Mouse (Mus musculus): ENCODE data around the gene Ostm1. TPM values are rescaled to one million over a fixed set of nuclear protein-coding genes. Genes with fewer than 3 reads are reported as not detected.

The Ostm1 gene
- polyA plus RNA-seq, 1 experiment, result 41.7 TPM

DNA sequence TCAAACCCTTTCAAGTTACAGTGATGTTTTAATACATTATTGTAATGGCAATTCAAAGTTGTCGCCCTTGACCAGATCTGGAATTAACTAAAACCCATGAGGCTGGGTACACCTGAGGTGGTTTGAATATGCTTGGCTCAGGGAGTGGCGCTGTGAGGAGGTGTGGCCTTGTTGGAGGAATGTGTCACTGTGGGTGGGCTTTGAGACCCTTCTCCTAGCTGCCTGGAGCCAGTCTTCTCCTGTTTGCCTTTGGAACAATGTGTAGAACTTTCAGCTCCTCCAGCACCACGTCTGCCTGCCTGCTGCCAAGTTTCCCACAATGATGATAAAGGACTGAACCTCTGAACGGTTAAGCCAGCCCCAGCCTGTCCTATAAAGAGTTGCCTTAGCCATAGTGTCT, 62.7 kb downstream of the Ostm1 start:
- WGBS, result 35% methylated on average over 4 of the region's 4 CpGs
- Histone ChIP-seq H3K27ac (ENCODE audit: insufficient read depth, low read length) (no peak overlapping the region), H3K4me1 (ENCODE audit: control insufficient read depth, insufficient read depth, low read length) (no peaks in the 10 kb centered on the region), H3K4me3 (replicated peaks; ENCODE audit: insufficient read depth, low read depth, low read length) (no peak overlapping the region), H3K27me3 (ENCODE audit: control insufficient read depth, insufficient read depth, low read length) (no peaks in the 10 kb centered on the region)
- no peak for DNase-seq
- no peak for TF ChIP-seq CTCF (IDR thresholded peaks at IDR 0.05; ENCODE audit: borderline replicate concordance, insufficient read depth, low read depth, low read length)
- no peak for TF ChIP-seq POLR2A (IDR thresholded peaks at IDR 0.05; ENCODE audit: borderline replicate concordance, insufficient read depth, low read length)

DNA sequence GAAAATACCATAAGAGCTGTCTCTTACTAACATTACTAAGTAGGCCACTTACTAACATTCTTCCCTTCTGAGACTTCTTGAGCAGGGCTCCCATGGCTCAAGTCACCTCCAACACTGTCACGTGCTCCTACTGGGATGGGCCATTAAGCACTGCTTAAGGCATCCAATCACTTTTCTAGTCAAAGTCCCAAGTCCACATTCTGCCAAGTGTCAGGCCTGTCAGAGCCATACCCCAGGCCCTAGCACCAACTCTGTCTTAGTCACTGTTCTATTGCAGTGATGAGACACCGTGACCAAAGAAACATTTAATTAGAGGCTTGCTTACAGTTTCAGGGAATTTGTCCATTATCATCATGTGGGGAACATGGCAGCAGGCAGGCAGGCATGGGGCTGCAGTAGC, 78.3 kb downstream of the Ostm1 start:
- H3K4me3 ChIP-seq (replicated peaks; ENCODE audit: insufficient read depth, low read depth, low read length), result no peak overlapping the region
- 86% methylated on average over 2 of the region's 2 CpGs for WGBS
- H3K4me1 ChIP-seq (ENCODE audit: control insufficient read depth, insufficient read depth, low read length), result no peaks in the 10 kb centered on the region
- DNase-seq, result no peak
- no peaks in the 10 kb centered on the region; the same call in 1 of the 2 replicates for H3K27me3 ChIP-seq (ENCODE audit: control insufficient read depth, insufficient read depth, low read length)
- no peak for TF ChIP-seq POLR2A (IDR thresholded peaks at IDR 0.05; ENCODE audit: borderline replicate concordance, insufficient read depth, low read length)
- no peak for TF ChIP-seq CTCF (IDR thresholded peaks at IDR 0.05; ENCODE audit: borderline replicate concordance, insufficient read depth, low read depth, low read length)
- no peak overlapping the region for H3K27ac ChIP-seq (ENCODE audit: insufficient read depth, low read length)

DNA sequence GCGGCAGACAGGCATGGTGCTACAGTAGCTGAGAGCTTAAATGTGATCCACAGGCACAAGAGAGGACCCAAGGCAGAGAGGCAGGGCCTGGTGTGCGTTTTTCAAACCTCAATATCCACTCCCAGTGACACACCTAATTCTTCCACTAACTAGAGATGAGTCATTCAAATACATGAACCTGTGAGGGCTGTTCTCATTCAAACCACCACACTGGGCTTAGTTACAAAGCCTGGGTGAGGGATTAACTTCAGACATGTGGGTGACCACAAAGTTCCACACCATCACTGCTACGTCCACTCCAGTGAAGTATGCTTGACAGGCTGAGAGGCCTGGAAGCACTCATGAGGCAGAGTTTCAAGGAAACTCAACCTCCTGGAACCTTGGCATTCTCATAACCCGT, 86.3 kb downstream of the Ostm1 start:
- no peaks in the 10 kb centered on the region for H3K4me1 ChIP-seq (ENCODE audit: control insufficient read depth, insufficient read depth, low read length)
- no peak for DNase-seq
- 89% methylated on average over 4 of the region's 4 CpGs for WGBS
- TF ChIP-seq CTCF (IDR thresholded peaks at IDR 0.05; ENCODE audit: borderline replicate concordance, insufficient read depth, low read depth, low read length), result no peak
- no peak for TF ChIP-seq POLR2A (IDR thresholded peaks at IDR 0.05; ENCODE audit: borderline replicate concordance, insufficient read depth, low read length)
- no peak overlapping the region for H3K27ac ChIP-seq (ENCODE audit: insufficient read depth, low read length)
- H3K27me3 ChIP-seq (ENCODE audit: control insufficient read depth, insufficient read depth, low read length), result no peaks in the 10 kb centered on the region
- no peak overlapping the region for H3K4me3 ChIP-seq (replicated peaks; ENCODE audit: insufficient read depth, low read depth, low read length)

DNA sequence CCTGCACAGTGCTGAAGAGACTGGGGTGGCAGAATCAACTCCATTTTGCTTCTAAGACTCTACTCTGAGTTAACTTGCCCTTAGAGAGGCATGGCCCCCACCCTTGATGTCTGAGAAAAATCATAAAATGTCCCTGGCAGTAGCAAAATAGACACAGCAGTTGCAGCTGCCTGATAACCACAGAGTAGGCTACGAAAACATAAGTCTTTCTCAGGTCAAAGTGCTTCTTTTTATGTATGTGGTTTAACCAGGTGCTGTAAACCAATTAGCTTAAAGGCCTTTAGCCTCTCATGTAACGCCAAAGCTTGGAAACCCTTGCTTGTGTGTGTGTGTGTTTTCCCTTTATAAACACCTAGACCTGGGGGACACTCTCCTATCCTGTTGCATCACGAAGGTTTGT, 89.2 kb downstream of the Ostm1 start:
- DNase-seq, result no peak
- 79% methylated on average over 3 of the region's 3 CpGs for whole genome bisulfite sequencing
- no peaks in the 10 kb centered on the region for H3K27me3 ChIP-seq (ENCODE audit: control insufficient read depth, insufficient read depth, low read length)

GRCm38 (mm10) chr10:42675571-42675970, 91.9 kb downstream of the Ostm1 start:
- H3K4me3 ChIP-seq (replicated peaks; ENCODE audit: insufficient read depth, low read depth, low read length), result no peak overlapping the region
- DNase-seq, result no peak
- no peaks in the 10 kb centered on the region for H3K27me3 ChIP-seq (ENCODE audit: control insufficient read depth, insufficient read depth, low read length)
- WGBS, result 83% methylated on average over 4 of the region's 4 CpGs
- TF ChIP-seq CTCF (IDR thresholded peaks at IDR 0.05; ENCODE audit: borderline replicate concordance, insufficient read depth, low read depth, low read length), result no peak
- TF ChIP-seq POLR2A (IDR thresholded peaks at IDR 0.05; ENCODE audit: borderline replicate concordance, insufficient read depth, low read length), result no peak
- H3K27ac ChIP-seq (ENCODE audit: insufficient read depth, low read length), result no peak overlapping the region
- H3K4me1 ChIP-seq (ENCODE audit: control insufficient read depth, insufficient read depth, low read length), result peaks cover 5% of the 10 kb centered on the region

More for the DNA sequence above, 89.2 kb downstream of the Ostm1 start:
- TF ChIP-seq POLR2A (IDR thresholded peaks at IDR 0.05; ENCODE audit: borderline replicate concordance, insufficient read depth, low read length), result no peak
- no peak for TF ChIP-seq CTCF (IDR thresholded peaks at IDR 0.05; ENCODE audit: borderline replicate concordance, insufficient read depth, low read depth, low read length)
- H3K4me3 ChIP-seq (replicated peaks; ENCODE audit: insufficient read depth, low read depth, low read length), result no peak overlapping the region
- H3K4me1 ChIP-seq (ENCODE audit: control insufficient read depth, insufficient read depth, low read length), result no peaks in the 10 kb centered on the region
- no peak overlapping the region for H3K27ac ChIP-seq (ENCODE audit: insufficient read depth, low read length)

DNA sequence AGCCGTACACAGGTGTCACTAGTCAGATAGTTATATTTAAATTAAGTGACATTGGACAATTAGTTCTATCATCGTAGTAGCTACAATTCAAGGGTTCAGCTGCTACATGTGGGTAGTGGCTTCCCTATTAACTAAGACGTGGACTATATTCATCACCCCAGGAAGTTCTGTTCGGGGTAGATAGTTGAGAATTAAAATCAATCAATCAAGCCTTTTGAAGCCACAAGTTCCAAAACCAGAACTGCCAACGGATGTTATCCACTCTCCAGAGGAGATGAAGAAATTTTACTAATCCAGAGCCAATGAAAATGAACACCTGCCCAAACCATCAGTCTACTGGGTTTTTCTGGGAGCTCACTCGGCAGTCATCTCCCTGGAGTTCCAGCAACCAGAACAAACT, 94.7 kb downstream of the Ostm1 start:
- no peak for DNase-seq
- TF ChIP-seq CTCF (IDR thresholded peaks at IDR 0.05; ENCODE audit: borderline replicate concordance, insufficient read depth, low read depth, low read length) (no peak), POLR2A (IDR thresholded peaks at IDR 0.05; ENCODE audit: borderline replicate concordance, insufficient read depth, low read length) (no peak)
- Histone ChIP-seq H3K27ac (ENCODE audit: insufficient read depth, low read length) (no peak overlapping the region), H3K4me1 (ENCODE audit: control insufficient read depth, insufficient read depth, low read length) (peaks cover 11% of the 10 kb centered on the region), H3K4me3 (replicated peaks; ENCODE audit: insufficient read depth, low read depth, low read length) (peak overlapping the region; percentile 74), H3K27me3 (ENCODE audit: control insufficient read depth, insufficient read depth, low read length) (no peaks in the 10 kb centered on the region)
- 48% methylated on average over 6 of the region's 6 CpGs for WGBS

DNA sequence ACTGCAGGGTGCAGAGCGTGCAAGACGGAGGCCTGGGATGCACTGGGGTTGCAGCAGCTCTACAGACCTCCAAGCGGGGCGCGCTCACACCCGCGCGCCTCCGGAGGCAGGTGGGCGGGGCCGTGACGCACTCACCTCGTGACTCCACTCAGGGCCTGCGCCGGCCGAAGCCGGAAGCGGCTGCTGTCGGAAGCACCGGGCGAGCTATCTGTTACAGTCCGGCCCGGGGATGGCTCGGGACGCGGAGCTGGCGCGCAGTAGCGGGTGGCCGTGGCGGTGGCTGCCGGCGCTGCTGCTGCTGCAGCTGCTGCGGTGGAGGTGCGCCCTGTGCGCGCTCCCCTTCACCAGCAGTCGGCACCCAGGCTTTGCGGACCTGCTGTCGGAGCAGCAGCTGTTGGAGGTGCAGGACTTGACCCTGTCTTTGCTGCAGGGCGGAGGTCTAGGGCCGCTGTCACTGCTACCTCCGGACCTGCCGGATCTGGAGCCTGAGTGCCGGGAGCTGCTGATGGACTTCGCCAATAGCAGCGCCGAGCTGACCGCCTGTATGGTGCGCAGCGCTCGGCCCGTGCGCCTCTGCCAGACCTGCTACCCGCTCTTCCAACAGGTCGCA, 95.2 kb downstream of the Ostm1 start:
- WGBS, result under 1% methylated on average over 51 of the region's 56 CpGs
- peaks cover 11% of the 10 kb centered on the region for H3K4me1 ChIP-seq (ENCODE audit: control insufficient read depth, insufficient read depth, low read length)
- H3K27me3 ChIP-seq (ENCODE audit: control insufficient read depth, insufficient read depth, low read length), result no peaks in the 10 kb centered on the region
- no peak for TF ChIP-seq CTCF (IDR thresholded peaks at IDR 0.05; ENCODE audit: borderline replicate concordance, insufficient read depth, low read depth, low read length)
- TF ChIP-seq POLR2A (IDR thresholded peaks at IDR 0.05; ENCODE audit: borderline replicate concordance, insufficient read depth, low read length), result peak; percentile 53; the same call in 1 of the 2 replicates
- peak overlapping the region; percentile 26; the same call in 1 of the 2 replicates for H3K27ac ChIP-seq (ENCODE audit: insufficient read depth, low read length)
- peak; percentile 88 to 90 for DNase-seq
- H3K4me3 ChIP-seq (replicated peaks; ENCODE audit: insufficient read depth, low read depth, low read length), result peak overlapping the region; percentile 74

DNA sequence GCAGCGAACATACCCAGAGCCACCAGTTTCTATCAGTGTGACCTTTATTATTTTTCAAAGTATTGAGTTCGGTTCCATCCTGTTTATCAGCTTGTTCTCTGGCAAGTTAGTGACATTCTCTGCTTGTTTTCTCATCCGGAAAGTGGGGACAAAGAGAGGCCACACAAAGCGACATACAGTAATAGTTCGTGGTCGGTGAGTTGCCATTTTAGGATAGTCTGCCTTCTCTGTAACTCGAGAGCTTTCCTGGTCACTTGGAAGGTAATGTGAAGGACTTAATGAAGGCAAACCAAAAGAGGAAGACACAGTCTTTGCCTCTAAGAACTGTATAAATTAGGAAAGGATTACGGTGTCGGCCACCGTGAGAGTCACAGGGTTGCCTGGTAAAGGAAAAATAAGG, 96.0 kb downstream of the Ostm1 start:
- H3K27ac ChIP-seq (ENCODE audit: insufficient read depth, low read length), result no peak overlapping the region
- no peaks in the 10 kb centered on the region for H3K27me3 ChIP-seq (ENCODE audit: control insufficient read depth, insufficient read depth, low read length)
- H3K4me1 ChIP-seq (ENCODE audit: control insufficient read depth, insufficient read depth, low read length), result peaks cover 11% of the 10 kb centered on the region
- no peak for DNase-seq
- TF ChIP-seq POLR2A (IDR thresholded peaks at IDR 0.05; ENCODE audit: borderline replicate concordance, insufficient read depth, low read length) (no peak), CTCF (IDR thresholded peaks at IDR 0.05; ENCODE audit: borderline replicate concordance, insufficient read depth, low read depth, low read length) (no peak)
- H3K4me3 ChIP-seq (replicated peaks; ENCODE audit: insufficient read depth, low read depth, low read length), result peak overlapping the region; percentile 74
- 13% methylated on average over 10 of the region's 10 CpGs for WGBS

Measured in cerebellum, adult 2 months (tissue).